Mouse (Mus musculus) kidney, embryonic 16.5 days (tissue): Measurements from ENCODE around the gene Rd3. TPM values are rescaled to one million over a fixed set of nuclear protein-coding genes. Genes with fewer than 3 reads are reported as not detected.

Source experiments
- ATAC-seq: fragments of 200-750 bp; cut with Nextera tagmentation; 2 replicates; pipeline ENCODE4 v1.8.0; 2017; ENCODE audit warnings: moderate TSS enrichment; ENCODE audit not compliant: low FRiP score, low TSS enrichment
- H3K27ac ChIP-seq: fragments of 300-500 bp; sonication (generic); 2 replicates; pipeline ENCODE4 v1.5.1; 2014; ENCODE audit warnings: low read length
- H3K27me3 ChIP-seq: fragments of 300-500 bp; sonication (generic); 2 replicates; pipeline ENCODE4 v1.6.1; 2014; ENCODE audit warnings: low read length, control low read depth, mixed read lengths; ENCODE audit not compliant: insufficient read depth
- H3K36me3 ChIP-seq: fragments of 300-500 bp; sonication (generic); 2 replicates; pipeline ENCODE4 v1.6.1; 2014; ENCODE audit warnings: low read length, control low read depth, mixed read lengths; ENCODE audit not compliant: insufficient read depth
- H3K4me1 ChIP-seq: fragments of 300-500 bp; sonication (generic); 2 replicates; pipeline ENCODE4 v1.6.1; 2014; ENCODE audit warnings: low read length, control low read depth, mixed read lengths; ENCODE audit not compliant: insufficient read depth
- H3K4me2 ChIP-seq: fragments of 300-500 bp; sonication (generic); replicated peaks from 2 replicates; pipeline ENCODE4 v1.6.1; 2014; ENCODE audit warnings: low read depth, low read length
- H3K4me3 ChIP-seq: fragments of 300-500 bp; sonication (generic); 2 replicates; pipeline ENCODE4 v1.5.1; 2014; ENCODE audit warnings: mild to moderate bottlenecking, low read length
- H3K9ac ChIP-seq: fragments of 300-500 bp; sonication (generic); replicated peaks from 2 replicates; pipeline ENCODE4 v1.6.1; 2014; ENCODE audit warnings: low read length
- H3K9me3 ChIP-seq: fragments of 300-500 bp; sonication (generic); 2 replicates; pipeline ENCODE4 v1.6.1; 2016; ENCODE audit warnings: low read length, control low read depth
- WGBS: fragments of 180-500 bp; shearing (Covaris S2); extraction: QIAGEN DNeasy Blood & Tissue Kit; methylation state at CpG from one replicate; pipeline ENCODE4 v1.1.7; 2014; 5-methylcytosine and 5-hydroxymethylcytosine counted together
- polyA plus RNA-seq: library from polyadenylated mRNA; unstranded; fragments of >200 nt; fragmentation: Nextera tagmentation; extraction: Ambion mirVana; gene quantifications from 2 replicates; pipeline ENCODE4 v1.2.1, GENCODE M21; 2015

The Rd3 gene
- polyA plus RNA-seq = 0.55 TPM in 2 replicates

DNA sequence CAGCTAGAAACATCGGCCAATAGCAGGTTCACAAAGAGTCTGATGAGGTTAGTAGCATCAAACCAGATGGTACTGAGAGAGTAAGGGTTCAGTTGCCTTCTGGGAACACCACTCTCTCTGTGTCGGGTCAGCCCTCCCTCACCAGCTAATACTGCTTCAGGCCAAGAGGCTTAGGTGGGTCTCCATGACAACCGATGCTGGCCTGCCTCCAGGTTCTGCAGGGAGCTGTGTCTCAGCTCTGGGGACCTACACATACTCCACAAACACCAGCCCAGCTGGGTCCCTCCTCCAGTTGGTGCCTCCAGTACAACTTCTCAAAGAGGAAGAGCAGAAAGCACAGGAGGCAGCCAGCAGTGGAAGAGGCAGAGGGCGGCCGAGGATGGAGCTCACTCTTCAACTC is at the start of gene Rd3:
Rd3 (plus strand) TSS at position 184 of the 400 bp plus-strand sequence.
- no peaks in the 10 kb centered on the region for H3K27me3 ChIP-seq
- 0 out of 2 replicates have a peak, but pooled peaks have one; percentile 33 for ATAC-seq

DNA sequence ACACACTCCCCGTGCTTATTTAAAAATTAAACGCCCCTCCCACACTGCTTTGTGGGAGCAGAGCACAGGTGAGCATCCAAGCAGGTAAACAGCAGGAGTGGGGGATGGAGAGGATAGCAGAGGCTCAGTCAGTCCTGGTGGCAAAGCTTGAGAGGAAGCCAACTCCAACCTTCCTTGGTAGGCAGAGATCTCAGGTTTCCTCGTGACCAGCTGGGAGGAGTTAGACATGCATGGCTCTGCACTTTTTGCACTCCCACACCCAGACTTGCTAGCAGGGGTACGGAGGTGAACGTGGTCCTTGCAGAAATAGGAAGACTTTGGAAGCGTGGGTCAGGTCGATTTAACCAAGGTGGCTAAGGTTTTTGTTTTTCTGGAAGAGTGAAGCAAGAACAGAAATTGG is 48.8 kb upstream of the Rd3 start:
- ATAC-seq = peak; percentile 52; the same call in 1 of the 2 replicates
- Histone ChIP-seq H3K4me2 (no peak overlapping the region), H3K27me3 (peaks cover 3% of the 10 kb centered on the region; the same call in 1 of the 2 replicates), H3K9me3 (no peaks in the 10 kb centered on the region), H3K4me1 (peaks cover 27% of the 10 kb centered on the region), H3K9ac (no peak overlapping the region), H3K27ac (no peak overlapping the region), H3K4me3 (no peak overlapping the region), H3K36me3 (no peaks in the 10 kb centered on the region)
- WGBS = 45% methylated on average over 7 of the region's 7 CpGs

More for the DNA sequence above, at the start of gene Rd3:
- Histone ChIP-seq H3K4me3 (no peak within 1 kb of the TSS), H3K4me1 (peaks cover 21% of the 10 kb centered on the region), H3K9me3 (no peaks in the 10 kb centered on the region), H3K27ac (no peak within 1 kb of the TSS), H3K36me3 (no peaks in the 10 kb centered on the region), H3K4me2 (no peak within 1 kb of the TSS), H3K9ac (no peak within 1 kb of the TSS)
- 46% methylated on average over 5 of the region's 5 CpGs for WGBS

DNA sequence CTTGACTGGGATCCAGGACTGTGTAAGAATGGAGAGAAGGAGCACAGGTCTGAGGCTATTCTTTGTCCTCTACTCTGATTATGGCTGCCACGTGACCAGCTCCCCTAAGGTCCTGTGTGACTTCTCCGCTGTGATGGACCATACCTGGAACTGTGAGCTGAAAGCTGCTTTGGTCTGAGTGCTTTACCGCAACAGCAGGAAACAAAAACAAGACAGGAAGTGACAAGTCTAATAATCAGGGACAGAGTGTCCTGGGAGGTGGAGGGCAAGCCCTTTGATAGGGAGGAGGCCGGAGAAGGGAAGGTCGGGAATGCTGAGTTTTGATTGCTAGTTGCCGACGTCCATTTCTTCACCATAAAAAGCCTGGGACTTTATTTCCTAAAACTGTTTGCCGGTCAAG is 48.1 kb upstream of the Rd3 start:
- ATAC-seq = no peak
- Histone ChIP-seq H3K36me3 (no peaks in the 10 kb centered on the region), H3K9ac (no peak overlapping the region), H3K4me3 (no peak overlapping the region), H3K4me1 (peaks cover 27% of the 10 kb centered on the region), H3K27ac (no peak overlapping the region), H3K4me2 (no peak overlapping the region), H3K27me3 (peaks cover 3% of the 10 kb centered on the region; the same call in 1 of the 2 replicates), H3K9me3 (no peaks in the 10 kb centered on the region)
- WGBS = 46% methylated on average over 8 of the region's 8 CpGs

DNA sequence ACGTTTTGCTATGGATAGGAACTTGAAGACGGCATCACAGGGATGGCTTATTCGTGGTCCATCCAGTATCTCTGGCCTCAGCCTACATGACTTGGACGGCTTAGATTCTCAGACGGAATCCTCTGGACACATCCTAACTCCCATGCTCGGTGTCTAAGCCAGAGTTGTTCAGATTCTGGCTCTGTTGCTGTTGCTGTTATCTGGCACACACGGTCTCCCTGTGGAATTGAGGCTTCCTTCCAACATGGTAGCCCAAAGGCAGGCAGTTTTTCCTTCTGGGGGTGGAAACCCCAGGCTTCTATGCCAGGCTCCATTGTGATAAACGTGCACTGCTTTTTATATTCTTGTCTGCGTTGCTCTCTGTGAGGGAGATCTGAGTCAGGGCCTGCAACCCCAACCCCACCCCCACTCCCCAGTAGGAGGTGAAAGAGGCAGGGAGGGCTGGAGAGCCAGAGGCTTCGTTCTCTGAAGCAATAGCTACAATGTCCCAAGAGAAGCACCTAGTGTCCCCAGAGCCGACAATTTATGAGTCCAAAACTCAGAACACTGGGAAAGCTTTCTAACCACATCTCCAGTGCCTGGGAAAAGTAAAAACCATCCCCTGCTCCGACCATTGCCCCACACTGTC is 47.2 kb upstream of the Rd3 start:
- no peak for ATAC-seq
- H3K4me1 ChIP-seq = peaks cover 27% of the 10 kb centered on the region
- no peak overlapping the region for H3K27ac ChIP-seq
- no peaks in the 10 kb centered on the region for H3K36me3 ChIP-seq
- WGBS = 70% methylated on average over 12 of the region's 12 CpGs
- peaks cover 3% of the 10 kb centered on the region; the same call in 1 of the 2 replicates for H3K27me3 ChIP-seq
- no peak overlapping the region for H3K4me3 ChIP-seq
- H3K9me3 ChIP-seq = no peaks in the 10 kb centered on the region
- no peak overlapping the region for H3K4me2 ChIP-seq
- H3K9ac ChIP-seq = no peak overlapping the region

DNA sequence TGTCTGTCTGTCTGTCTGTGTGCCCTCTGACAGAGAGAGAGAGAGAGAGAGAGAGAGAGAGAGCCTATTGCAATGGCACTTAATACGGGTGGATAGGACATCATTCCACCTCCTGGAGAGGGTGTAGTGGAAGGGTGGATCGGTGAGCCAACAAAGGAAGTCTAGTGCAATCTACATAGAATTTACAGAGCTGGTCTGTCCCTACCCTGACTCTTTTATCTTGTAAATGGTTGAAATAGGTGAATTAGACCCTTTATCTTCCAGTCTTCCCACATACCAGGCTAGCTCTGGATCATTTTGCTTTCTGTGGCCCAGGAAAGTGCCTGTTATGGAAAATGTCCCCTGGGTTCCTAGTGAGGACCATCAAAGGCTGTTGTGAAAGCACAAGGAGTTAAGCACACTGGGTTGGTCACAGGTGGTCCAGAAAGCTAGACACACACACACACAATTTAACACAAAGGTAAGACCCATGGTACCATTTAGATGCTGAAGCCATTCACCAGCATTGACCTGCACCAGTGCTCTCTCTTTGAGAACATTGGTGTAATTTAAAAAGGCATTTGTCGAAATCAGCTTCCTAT is 46.6 kb upstream of the Rd3 start:
- H3K9ac ChIP-seq = no peak overlapping the region
- H3K9me3 ChIP-seq = no peaks in the 10 kb centered on the region
- H3K4me2 ChIP-seq = no peak overlapping the region
- peaks cover 27% of the 10 kb centered on the region for H3K4me1 ChIP-seq
- H3K36me3 ChIP-seq = no peaks in the 10 kb centered on the region
- no peak overlapping the region for H3K27ac ChIP-seq
- no peak overlapping the region for H3K4me3 ChIP-seq
- ATAC-seq = no peak
- peaks cover 3% of the 10 kb centered on the region; the same call in 1 of the 2 replicates for H3K27me3 ChIP-seq
- 80% methylated on average over 3 of the region's 3 CpGs for WGBS

DNA sequence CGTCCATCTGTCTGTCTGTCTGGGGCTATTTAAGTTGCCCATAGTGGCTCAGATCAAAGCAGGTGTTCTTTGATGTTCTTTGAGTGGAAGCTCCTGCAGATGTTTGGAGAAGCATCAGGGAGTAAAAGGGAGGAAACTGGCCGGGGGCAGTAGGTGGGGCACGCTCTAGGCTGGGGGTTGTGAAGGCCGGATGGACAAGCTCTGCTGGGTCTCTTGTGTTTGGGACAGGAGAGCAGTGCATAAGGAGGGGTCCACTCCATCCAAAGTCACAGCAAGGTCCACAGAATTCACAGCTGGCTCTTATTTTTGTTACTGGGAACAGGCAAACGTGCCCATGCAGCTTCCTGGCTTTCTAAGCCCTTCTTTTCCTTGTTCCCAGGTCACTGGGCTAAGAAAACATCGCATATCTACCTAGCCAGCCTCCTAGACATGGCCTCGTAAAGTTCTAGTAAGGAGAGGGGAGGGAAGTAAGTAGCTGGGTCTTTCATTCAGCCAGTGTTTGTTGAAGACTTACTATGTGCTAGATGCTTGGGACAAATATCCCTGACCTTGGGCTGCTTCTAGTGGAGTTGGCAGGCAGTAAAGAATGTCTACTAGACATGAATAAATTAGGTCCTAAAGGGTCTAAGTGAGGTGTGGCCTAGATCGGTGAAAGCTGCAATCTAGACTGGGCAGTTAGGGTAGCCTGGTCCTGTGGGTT is 44.7 kb upstream of the Rd3 start:
- ATAC-seq = 0 out of 2 replicates have a peak, but pooled peaks have one; percentile 56

DNA sequence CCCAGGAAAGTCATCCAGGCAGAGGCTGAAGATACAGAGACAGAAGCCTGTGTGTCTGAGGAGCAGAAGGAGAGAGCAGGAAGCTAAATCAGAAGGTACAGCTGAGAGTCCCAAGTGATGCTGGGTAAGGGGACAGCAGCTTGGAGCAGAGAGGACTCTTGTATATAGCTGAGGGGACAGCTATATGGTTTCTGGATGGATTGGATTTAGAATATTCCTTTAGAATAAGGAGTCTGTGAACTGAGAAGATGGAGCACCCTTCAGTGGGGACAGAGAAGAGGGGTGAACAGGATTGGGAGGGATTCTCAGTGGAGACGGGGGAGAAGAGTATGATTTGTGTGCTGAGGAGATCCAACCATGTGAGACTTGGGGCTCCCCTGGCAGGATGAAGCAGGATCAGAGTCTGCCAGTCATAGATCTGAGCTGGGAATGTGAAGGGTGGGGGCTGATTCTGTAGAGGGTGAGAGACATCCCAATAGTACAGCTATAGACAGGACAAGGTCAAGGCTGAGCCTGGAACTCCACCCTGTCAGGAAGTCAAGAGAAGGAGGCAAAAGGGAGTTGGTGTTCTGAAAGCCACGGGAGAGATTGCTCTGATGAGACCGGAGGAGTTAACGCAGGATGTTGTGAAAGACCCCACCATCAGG is 44.1 kb upstream of the Rd3 start:
- peaks cover 21% of the 10 kb centered on the region for H3K4me1 ChIP-seq
- ATAC-seq = peak; percentile 35; the same call in 1 of the 2 replicates
- H3K27ac ChIP-seq = no peak overlapping the region
- WGBS = 48% methylated on average over 4 of the region's 4 CpGs
- H3K9ac ChIP-seq = no peak overlapping the region
- peaks cover 3% of the 10 kb centered on the region; the same call in 1 of the 2 replicates for H3K27me3 ChIP-seq
- no peaks in the 10 kb centered on the region for H3K36me3 ChIP-seq
- no peaks in the 10 kb centered on the region for H3K9me3 ChIP-seq
- no peak overlapping the region for H3K4me2 ChIP-seq
- no peak overlapping the region for H3K4me3 ChIP-seq

More for the DNA sequence above, 44.7 kb upstream of the Rd3 start:
- H3K9me3 ChIP-seq = no peaks in the 10 kb centered on the region
- H3K27ac ChIP-seq = no peak overlapping the region
- no peak overlapping the region for H3K9ac ChIP-seq
- peaks cover 27% of the 10 kb centered on the region for H3K4me1 ChIP-seq
- H3K4me2 ChIP-seq = no peak overlapping the region
- 23% methylated on average over 8 of the region's 8 CpGs for whole genome bisulfite sequencing
- H3K36me3 ChIP-seq = no peaks in the 10 kb centered on the region
- H3K27me3 ChIP-seq = peaks cover 3% of the 10 kb centered on the region; the same call in 1 of the 2 replicates
- no peak overlapping the region for H3K4me3 ChIP-seq

DNA sequence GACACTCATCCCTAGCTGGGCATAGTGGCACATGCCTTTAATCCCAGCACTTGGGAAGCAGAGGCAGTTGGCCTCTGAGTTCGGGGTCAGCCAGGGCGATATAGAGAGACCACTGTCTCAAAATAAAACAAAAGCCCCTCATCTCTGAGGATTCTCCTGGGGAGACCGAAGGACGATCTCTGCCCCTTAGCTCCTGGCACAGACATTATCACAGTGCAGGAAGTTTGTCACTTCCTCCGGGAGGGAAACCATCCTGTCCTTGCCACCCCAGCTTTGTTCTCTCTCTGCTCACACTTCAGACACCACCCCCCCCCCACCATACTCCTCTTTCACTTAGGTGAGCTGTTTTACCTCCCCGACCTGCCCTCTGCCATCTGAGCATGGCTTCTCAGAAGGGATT is 33.5 kb upstream of the Rd3 start:
- ATAC-seq = no peak; the same call in 1 of the 2 replicates
- Histone ChIP-seq H3K9me3 (no peaks in the 10 kb centered on the region), H3K36me3 (no peaks in the 10 kb centered on the region), H3K4me2 (no peak overlapping the region), H3K4me3 (no peak overlapping the region), H3K9ac (no peak overlapping the region), H3K4me1 (no peaks in the 10 kb centered on the region), H3K27me3 (no peaks in the 10 kb centered on the region), H3K27ac (no peak overlapping the region)
- 80% methylated on average over 6 of the region's 6 CpGs for WGBS

DNA sequence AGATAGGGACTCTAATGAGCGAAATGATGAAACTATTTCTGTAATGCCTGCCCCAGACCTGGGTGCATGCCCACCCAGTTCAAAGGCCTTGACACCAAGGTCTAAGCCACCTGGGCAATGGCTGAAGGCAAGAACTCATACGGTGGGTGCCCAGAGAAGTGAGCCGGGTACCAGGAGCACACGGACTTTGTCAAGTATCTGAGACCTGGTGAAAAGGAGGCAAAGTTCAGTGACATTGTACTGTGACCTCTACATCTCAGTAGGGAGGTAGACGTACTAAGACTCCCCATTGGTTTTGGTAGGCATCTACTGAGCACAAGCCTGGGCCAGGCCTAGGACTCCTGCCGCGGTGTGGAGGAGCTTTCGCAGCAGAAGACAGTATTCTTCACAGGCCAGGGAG is 31.8 kb upstream of the Rd3 start:
- Histone ChIP-seq H3K27me3 (no peaks in the 10 kb centered on the region), H3K9me3 (no peaks in the 10 kb centered on the region)
- WGBS = 92% methylated on average over 8 of the region's 8 CpGs

More for the DNA sequence above, 31.8 kb upstream of the Rd3 start:
- ATAC-seq = no peak
- no peak overlapping the region for H3K4me3 ChIP-seq
- H3K4me2 ChIP-seq = no peak overlapping the region
- H3K4me1 ChIP-seq = no peaks in the 10 kb centered on the region
- H3K27ac ChIP-seq = no peak overlapping the region
- H3K9ac ChIP-seq = no peak overlapping the region
- no peaks in the 10 kb centered on the region for H3K36me3 ChIP-seq
